Mouse (Mus musculus) heart, embryonic 16.5 days (tissue): Measurements from ENCODE around the gene Angptl2. TPM values are rescaled to one million over a fixed set of nuclear protein-coding genes. Genes with fewer than 3 reads are reported as not detected.

Experiments
- ATAC-seq: fragments of 200-750 bp; cut with Nextera tagmentation; replicated peaks from 2 replicates; pipeline ENCODE4 v1.8.0; 2017; ENCODE audit warnings: moderate number of reproducible peaks; ENCODE audit not compliant: insufficient read depth, low FRiP score; ENCODE audit errors: extremely low read depth
- H3K27ac ChIP-seq: fragments of 300-500 bp; sonication (generic); 2 replicates; pipeline ENCODE4 v1.5.1; 2014; ENCODE audit warnings: mild to moderate bottlenecking, low read length, control low read depth, moderate library complexity
- H3K27me3 ChIP-seq: fragments of 300-500 bp; sonication (generic); 2 replicates; pipeline ENCODE4 v1.6.1; 2014; ENCODE audit warnings: low read length, mixed read lengths; ENCODE audit not compliant: control insufficient read depth, insufficient read depth
- H3K36me3 ChIP-seq: fragments of 300-500 bp; sonication (generic); 2 replicates; pipeline ENCODE4 v1.6.1; 2014; ENCODE audit not compliant: control insufficient read depth, insufficient read depth
- H3K4me1 ChIP-seq: fragments of 300-500 bp; sonication (generic); 2 replicates; pipeline ENCODE4 v1.6.1; 2014; ENCODE audit warnings: low read length, mixed read lengths; ENCODE audit not compliant: control insufficient read depth, insufficient read depth
- H3K4me2 ChIP-seq: fragments of 300-500 bp; sonication (generic); 2 replicates; pipeline ENCODE4 v1.6.1; 2014; ENCODE audit warnings: low read depth, mild to moderate bottlenecking, control low read depth, low read length
- H3K4me3 ChIP-seq: fragments of 300-500 bp; sonication (generic); 2 replicates; pipeline ENCODE4 v1.5.1; 2014; ENCODE audit warnings: mild to moderate bottlenecking, control low read depth, low read length
- H3K9ac ChIP-seq: fragments of 300-500 bp; sonication (generic); 2 replicates; pipeline ENCODE4 v1.6.1; 2014; ENCODE audit warnings: low read length, control low read depth
- H3K9me3 ChIP-seq: fragments of 300-500 bp; sonication (generic); replicated peaks from 2 replicates; pipeline ENCODE4 v1.6.1; 2016; ENCODE audit warnings: low read length; ENCODE audit not compliant: control insufficient read depth
- WGBS: fragments of 180-500 bp; shearing (Covaris S2); extraction: QIAGEN DNeasy Blood & Tissue Kit; methylation state at CpG from one replicate; pipeline ENCODE4 v1.1.7; 2014; 5-methylcytosine and 5-hydroxymethylcytosine counted together
- polyA plus RNA-seq: library from polyadenylated mRNA; unstranded; fragments of >200 nt; fragmentation: Nextera tagmentation; extraction: Ambion mirVana; gene quantifications from 2 replicates; pipeline ENCODE4 v1.2.1, GENCODE M21; 2015

Angptl2 gene
- polyA plus RNA-seq, 1 experiment from 2014 or later: 76.4 TPM

DNA sequence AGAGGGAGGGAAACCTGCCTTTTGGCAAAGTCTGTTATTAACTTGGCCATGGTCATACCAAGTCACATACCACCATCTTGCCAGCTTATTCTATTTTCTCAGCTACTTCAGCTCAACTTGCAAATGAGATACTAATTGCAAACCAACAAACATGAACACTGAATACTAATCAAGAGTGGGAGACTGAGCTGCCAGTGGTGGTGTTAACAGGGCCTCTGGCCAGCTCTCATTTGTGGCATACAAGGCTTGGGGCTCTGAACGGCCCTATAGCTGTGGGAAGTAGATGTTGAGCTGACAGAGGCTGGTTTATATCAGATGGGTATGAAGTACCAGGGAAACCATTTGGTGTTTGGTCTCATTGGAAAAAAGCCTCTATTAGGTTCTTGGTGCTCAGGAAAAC, 51.2 kb downstream of the Angptl2 start:
- H3K27ac ChIP-seq: no peak overlapping the region
- H3K4me1 ChIP-seq: peaks cover 40% of the 10 kb centered on the region

DNA sequence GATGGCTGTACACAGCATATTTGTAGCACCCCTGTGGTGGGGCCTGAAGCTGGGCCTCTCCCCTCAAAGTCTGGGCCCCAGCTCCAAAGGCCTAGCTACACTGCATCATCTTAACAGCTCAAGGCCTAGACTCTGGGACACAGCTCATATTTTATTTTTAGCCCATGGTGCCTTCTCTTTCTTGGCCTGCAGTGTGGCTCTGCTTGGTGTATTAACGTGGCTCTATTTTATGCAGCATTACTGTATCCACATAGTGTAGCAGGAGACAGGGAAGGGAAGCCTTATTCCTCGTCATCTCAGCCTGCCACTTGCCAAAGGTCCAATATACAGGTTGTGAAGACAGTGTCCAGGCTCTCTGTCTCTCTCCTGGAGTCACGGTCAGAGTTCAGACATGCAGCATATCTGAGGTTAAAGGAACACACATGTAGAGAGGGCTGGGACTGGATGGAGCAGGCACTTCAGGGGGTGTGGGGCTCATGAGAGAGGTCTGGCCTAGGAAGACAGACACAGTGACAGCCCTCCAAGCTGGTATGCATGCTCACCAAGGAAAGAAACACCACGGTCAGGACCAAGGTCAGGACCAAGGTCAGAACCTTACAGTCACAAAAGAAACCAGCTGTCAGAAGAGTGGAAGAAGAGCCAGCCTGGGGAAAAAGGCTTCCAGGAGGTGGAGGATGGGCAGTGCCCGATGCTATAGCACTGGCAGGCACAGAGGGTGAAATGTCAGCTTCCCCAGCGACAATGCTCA, 52.7 kb downstream of the Angptl2 start:
- Histone ChIP-seq H3K27me3 (no peaks in the 10 kb centered on the region), H3K9ac (peak overlapping the region; percentile 55), H3K4me1 (peaks cover 40% of the 10 kb centered on the region), H3K9me3 (no peaks in the 10 kb centered on the region), H3K36me3 (no peaks in the 10 kb centered on the region), H3K27ac (peak overlapping the region; percentile 95), H3K4me3 (no peak overlapping the region), H3K4me2 (no peak overlapping the region)
- WGBS: 50% methylated on average over 6 of the region's 6 CpGs
- peak; percentile 69; the same call in 1 of the 2 replicates for ATAC-seq

More for the DNA sequence above, 51.2 kb downstream of the Angptl2 start:
- Histone ChIP-seq H3K4me3 (no peak overlapping the region), H3K4me2 (no peak overlapping the region), H3K9me3 (no peaks in the 10 kb centered on the region), H3K27me3 (no peaks in the 10 kb centered on the region), H3K36me3 (no peaks in the 10 kb centered on the region), H3K9ac (no peak overlapping the region)
- ATAC-seq: no peak
- WGBS: 48% methylated on average over 1 of the region's 1 CpGs

- H3K27me3 ChIP-seq: no peaks in the 10 kb centered on the region
- WGBS: 62% methylated on average over 2 of the region's 2 CpGs
- no peaks in the 10 kb centered on the region for H3K9me3 ChIP-seq
- ATAC-seq: peak; percentile 6; the same call in 1 of the 2 replicates
- H3K4me2 ChIP-seq: no peak overlapping the region
- H3K27ac ChIP-seq: peak overlapping the region; percentile 95
- H3K36me3 ChIP-seq: no peaks in the 10 kb centered on the region
- peak overlapping the region; percentile 55 for H3K9ac ChIP-seq
- H3K4me1 ChIP-seq: peaks cover 40% of the 10 kb centered on the region
- no peak overlapping the region for H3K4me3 ChIP-seq
Measured at GRCm38 (mm10) chr2:33269132-33269493, 53.2 kb downstream of the Angptl2 start.

DNA sequence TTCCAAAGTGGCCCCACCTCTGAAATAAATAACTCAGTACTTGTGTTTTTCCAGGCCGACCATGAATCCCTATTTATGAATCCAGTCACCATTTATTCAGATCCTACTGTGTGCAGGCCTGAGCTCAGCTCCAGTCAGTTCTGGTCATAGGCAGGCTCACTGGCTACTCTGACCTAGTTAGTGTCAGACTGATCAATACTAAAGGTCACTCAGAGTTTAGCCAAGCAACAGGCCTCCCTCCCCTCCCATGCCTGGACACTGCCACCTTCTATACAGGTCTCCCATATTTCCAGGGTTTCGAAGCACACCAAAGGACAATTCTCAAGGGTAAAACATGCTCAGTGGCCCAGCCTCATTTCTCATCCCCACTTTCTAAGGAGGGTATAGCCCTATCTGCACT, 54.7 kb downstream of the Angptl2 start:
- Histone ChIP-seq H3K9me3 (no peaks in the 10 kb centered on the region), H3K36me3 (no peaks in the 10 kb centered on the region), H3K4me3 (no peak overlapping the region), H3K27me3 (no peaks in the 10 kb centered on the region), H3K27ac (no peak overlapping the region), H3K9ac (no peak overlapping the region), H3K4me1 (peaks cover 40% of the 10 kb centered on the region), H3K4me2 (no peak overlapping the region)
- WGBS: 90% methylated on average over 2 of the region's 2 CpGs
- no peak for ATAC-seq

GRCm38 (mm10) chr2:33271511-33271910, 55.6 kb downstream of the Angptl2 start:
- Histone ChIP-seq H3K27me3 (no peaks in the 10 kb centered on the region), H3K9me3 (no peaks in the 10 kb centered on the region), H3K9ac (no peak overlapping the region), H3K36me3 (no peaks in the 10 kb centered on the region), H3K4me2 (no peak overlapping the region), H3K27ac (peak overlapping the region; percentile 7; the same call in 1 of the 2 replicates), H3K4me1 (peaks cover 35% of the 10 kb centered on the region), H3K4me3 (no peak overlapping the region)
- 41% methylated on average over 1 of the region's 1 CpGs for WGBS
- ATAC-seq: no peak

DNA sequence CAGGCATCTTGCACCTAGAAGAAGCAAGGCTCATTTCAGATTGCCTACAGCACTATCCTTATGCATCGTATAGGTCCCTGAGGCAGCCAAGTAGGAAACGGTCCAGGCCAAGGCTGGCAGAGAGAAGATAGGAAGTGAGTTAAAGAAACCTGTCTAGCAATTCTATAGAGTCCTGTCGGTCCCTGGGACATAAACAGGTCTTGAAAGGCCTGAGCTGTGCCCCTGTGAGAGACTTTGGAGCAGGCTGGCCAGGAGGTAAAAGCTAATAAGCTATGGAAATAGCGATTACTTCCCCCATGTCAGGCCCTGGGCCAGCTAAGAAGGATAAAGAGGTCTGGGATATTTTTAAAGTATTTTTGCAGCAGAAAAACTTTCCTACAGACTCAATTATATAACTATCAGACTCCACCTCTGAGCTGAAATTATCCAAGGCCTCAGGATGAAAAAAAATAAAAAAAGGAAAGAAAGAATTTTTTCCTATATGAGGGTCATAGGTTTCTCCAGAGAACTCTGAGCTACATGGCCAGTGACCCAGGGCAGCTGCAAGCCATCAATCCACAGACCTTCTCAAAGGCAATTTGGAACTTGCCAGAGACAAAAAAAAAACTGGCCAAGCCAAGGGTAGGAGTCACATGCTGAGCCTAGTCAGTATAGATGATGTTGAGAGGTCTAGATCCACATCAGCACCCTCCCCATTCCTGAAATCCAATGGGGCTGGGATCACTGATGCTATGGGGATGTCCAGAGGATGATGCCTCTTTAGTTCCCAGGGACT, 57.0 kb downstream of the Angptl2 start:
- H3K9me3 ChIP-seq: no peaks in the 10 kb centered on the region
- H3K27ac ChIP-seq: peak overlapping the region; percentile 69
- H3K4me2 ChIP-seq: no peak overlapping the region
- H3K4me1 ChIP-seq: peaks cover 33% of the 10 kb centered on the region
- no peak overlapping the region for H3K9ac ChIP-seq
- no peak overlapping the region for H3K4me3 ChIP-seq
- no peaks in the 10 kb centered on the region for H3K27me3 ChIP-seq
- H3K36me3 ChIP-seq: no peaks in the 10 kb centered on the region
- ATAC-seq: no peak
- WGBS: 60% methylated on average over 4 of the region's 4 CpGs

- no peak overlapping the region for H3K9ac ChIP-seq
- no peak overlapping the region for H3K4me3 ChIP-seq
- no peaks in the 10 kb centered on the region for H3K36me3 ChIP-seq
- H3K27ac ChIP-seq: peak overlapping the region; percentile 46
- peaks cover 18% of the 10 kb centered on the region for H3K4me1 ChIP-seq
- H3K9me3 ChIP-seq: no peaks in the 10 kb centered on the region
- ATAC-seq: no peak
- 79% methylated on average over 12 of the region's 12 CpGs for WGBS
- H3K27me3 ChIP-seq: no peaks in the 10 kb centered on the region
- H3K4me2 ChIP-seq: no peak overlapping the region
Measured at GRCm38 (mm10) chr2:33274719-33275490, 59.0 kb downstream of the Angptl2 start.

- 92% methylated on average over 10 of the region's 10 CpGs for WGBS
- no peak for ATAC-seq
- H3K9me3 ChIP-seq: no peaks in the 10 kb centered on the region
- H3K27ac ChIP-seq: no peak overlapping the region
- H3K4me3 ChIP-seq: no peak overlapping the region
- no peak overlapping the region for H3K9ac ChIP-seq
- no peaks in the 10 kb centered on the region for H3K36me3 ChIP-seq
- H3K4me1 ChIP-seq: peaks cover 9% of the 10 kb centered on the region
- H3K27me3 ChIP-seq: no peaks in the 10 kb centered on the region
- H3K4me2 ChIP-seq: no peak overlapping the region
Measured at GRCm38 (mm10) chr2:33279758-33280157, 63.9 kb downstream of the Angptl2 start.
